Mouse (Mus musculus): ENCODE data around the gene H2al1f.
A peak's percentile ranks its signal among the peaks of the same experiment; 100 is the strongest.
"Not testable (repeated sequence)": the region's sequence is repeated elsewhere in the genome, so short reads cannot be mapped to it uniquely, and the experiment has no call there.

The H2al1f gene

GRCm38 (mm10) chrX:11314858-11315257, at the start of gene H2al1f:
Gene H2al1f (plus strand): TSS chrX:11315158.
- not testable (repeated sequence) for DNase-seq

GRCm38 (mm10) chrX:11267791-11268190, 47.2 kb upstream of the H2al1f start:
- DNase-seq, result no peak

- peak; percentile 28 for DNase-seq
Observed at GRCm38 (mm10) chrX:11269074-11269473, 45.9 kb upstream of the H2al1f start.

- DNase-seq, result no peak
Observed at GRCm38 (mm10) chrX:11273190-11273589, 41.8 kb upstream of the H2al1f start.

- no peak for DNase-seq
Observed at GRCm38 (mm10) chrX:11277083-11277482, 37.9 kb upstream of the H2al1f start.

GRCm38 (mm10) chrX:11280741-11281140, 34.2 kb upstream of the H2al1f start:
- DNase-seq, result no peak

GRCm38 (mm10) chrX:11288306-11288882, 26.6 kb upstream of the H2al1f start:
- DNase-seq, result no peak

- DNase-seq, result no peak
Observed at GRCm38 (mm10) chrX:11289244-11289643, 25.7 kb upstream of the H2al1f start.

- not testable (repeated sequence) for DNase-seq
Observed at GRCm38 (mm10) chrX:11298957-11299356, 16.0 kb upstream of the H2al1f start, which contains the start of gene H2al1a. Gene H2al1a (plus strand): TSS chrX:11299257.

- DNase-seq, result not testable (repeated sequence)
Observed at GRCm38 (mm10) chrX:11302132-11302531, 12.8 kb upstream of the H2al1f start, which contains the start of gene H2al1b. Gene H2al1b (plus strand): TSS chrX:11302432.

- DNase-seq, result not testable (repeated sequence)
Observed at GRCm38 (mm10) chrX:11305355-11305754, 9.6 kb upstream of the H2al1f start, which contains the start of gene H2al1c. Gene H2al1c (plus strand): TSS chrX:11305655.

- not testable (repeated sequence) for DNase-seq
Observed at GRCm38 (mm10) chrX:11308524-11308923, 6.4 kb upstream of the H2al1f start, which contains the start of gene H2al1d. Gene H2al1d (plus strand): TSS chrX:11308824.

GRCm38 (mm10) chrX:11311634-11312033, 3.3 kb upstream of the H2al1f start, which contains the start of gene H2al1e:
Gene H2al1e (plus strand): TSS chrX:11311934.
- not testable (repeated sequence) for DNase-seq

GRCm38 (mm10) chrX:11317956-11318355, 3.0 kb downstream of the H2al1f start, which contains the start of gene H2al1g:
Gene H2al1g (plus strand): TSS chrX:11318256.
- DNase-seq, result not testable (repeated sequence)

- not testable (repeated sequence) for DNase-seq
Observed at GRCm38 (mm10) chrX:11321192-11321591, 6.2 kb downstream of the H2al1f start, which contains the start of gene H2al1h. Gene H2al1h (plus strand): TSS chrX:11321492.

- not testable (repeated sequence) for DNase-seq
Observed at GRCm38 (mm10) chrX:11324359-11324758, 9.4 kb downstream of the H2al1f start, which contains the start of gene H2al1i. Gene H2al1i (plus strand): TSS chrX:11324659.

- not testable (repeated sequence) for DNase-seq
Observed at GRCm38 (mm10) chrX:11327522-11327921, 12.6 kb downstream of the H2al1f start, which contains the start of gene H2al1j. Gene H2al1j (plus strand): TSS chrX:11327822.

- DNase-seq, result peak; percentile 19
Observed at GRCm38 (mm10) chrX:11345762-11346161, 30.8 kb downstream of the H2al1f start.

- DNase-seq, result peak; percentile 10
Observed at GRCm38 (mm10) chrX:11346756-11347155, 31.8 kb downstream of the H2al1f start.

- DNase-seq, result no peak
Observed at GRCm38 (mm10) chrX:11360823-11361222, 45.9 kb downstream of the H2al1f start.

- DNase-seq, result no peak
Observed at GRCm38 (mm10) chrX:11361261-11361660, 46.3 kb downstream of the H2al1f start.

- peak; percentile 61 for DNase-seq
Observed at GRCm38 (mm10) chrX:11363890-11364289, 48.9 kb downstream of the H2al1f start.

Measured in cerebellum, adult 11-12 months (tissue).